Mouse (Mus musculus): ENCODE measurements at regions not wholly inside any gene's neighbourhood (a gene's known extent, or its start where the extent isn't known, plus 50 kb on each side); places are given as distances from the start of the nearest gene placed in this dataset.

DNA sequence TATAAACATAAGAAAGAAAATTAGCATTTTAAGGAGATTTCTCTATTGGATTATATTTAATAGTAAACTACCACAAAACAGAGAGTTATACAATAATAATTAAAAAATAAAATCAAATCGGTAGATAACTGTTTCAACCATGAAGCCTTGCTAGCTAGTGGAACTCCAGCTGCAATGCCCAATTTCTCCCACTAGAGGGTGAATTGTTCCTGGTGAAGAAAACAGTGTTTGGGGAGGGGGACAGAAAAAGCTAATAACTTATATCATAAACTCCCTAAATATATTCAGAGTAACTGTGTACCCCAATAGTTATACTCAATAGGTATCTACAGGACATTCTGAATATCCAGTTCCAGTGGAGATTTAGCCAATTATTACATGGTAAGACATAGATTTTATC, 694.0 kb upstream of the Adgra3 start:
- no peak for TF ChIP-seq POLR2A (IDR thresholded peaks at IDR 0.05; ENCODE audit: insufficient read depth, low read depth, low read length)
- TF ChIP-seq CTCF (IDR thresholded peaks at IDR 0.05; ENCODE audit: insufficient read depth, low read depth, low read length): no peak

DNA sequence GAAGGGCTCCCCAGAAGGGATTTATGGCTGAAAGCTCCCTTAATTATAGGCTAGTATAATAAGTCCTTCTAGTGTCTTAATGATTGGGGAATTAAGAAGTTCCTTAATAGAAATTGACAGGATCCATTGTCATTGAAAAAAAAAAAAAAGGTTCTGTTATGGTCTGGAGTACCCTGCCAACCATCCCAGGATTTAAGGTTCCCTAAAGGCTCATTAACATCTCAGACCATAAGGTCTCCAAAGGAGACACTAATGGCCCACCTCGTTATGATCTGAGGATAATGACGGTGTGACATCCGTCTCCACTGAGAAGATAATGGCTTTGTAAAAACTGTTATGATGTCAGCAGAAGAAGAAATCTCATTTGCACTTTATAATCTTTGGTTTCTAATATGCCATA, 692.6 kb upstream of the Adgra3 start:
- H3K4me1 ChIP-seq (ENCODE audit: control insufficient read depth, insufficient read depth, low read length): no peaks in the 10 kb centered on the region
- H3K4me3 ChIP-seq (ENCODE audit: insufficient read depth, low read depth, low read length): no peak overlapping the region
- no peak overlapping the region for H3K27ac ChIP-seq (ENCODE audit: insufficient read depth, low read depth, low read length)
- no peak for TF ChIP-seq POLR2A (IDR thresholded peaks at IDR 0.05; ENCODE audit: insufficient read depth, low read depth, low read length)
- no peak for TF ChIP-seq CTCF (IDR thresholded peaks at IDR 0.05; ENCODE audit: insufficient read depth, low read depth, low read length)
- WGBS: 45% methylated on average over 3 of the region's 3 CpGs

More for the DNA sequence above, 694.0 kb upstream of the Adgra3 start:
- H3K4me1 ChIP-seq (ENCODE audit: control insufficient read depth, insufficient read depth, low read length): no peaks in the 10 kb centered on the region
- no peak overlapping the region for H3K27ac ChIP-seq (ENCODE audit: insufficient read depth, low read depth, low read length)
- H3K4me3 ChIP-seq (ENCODE audit: insufficient read depth, low read depth, low read length): no peak overlapping the region
- 48% methylated on average over 1 of the region's 1 CpGs for WGBS

DNA sequence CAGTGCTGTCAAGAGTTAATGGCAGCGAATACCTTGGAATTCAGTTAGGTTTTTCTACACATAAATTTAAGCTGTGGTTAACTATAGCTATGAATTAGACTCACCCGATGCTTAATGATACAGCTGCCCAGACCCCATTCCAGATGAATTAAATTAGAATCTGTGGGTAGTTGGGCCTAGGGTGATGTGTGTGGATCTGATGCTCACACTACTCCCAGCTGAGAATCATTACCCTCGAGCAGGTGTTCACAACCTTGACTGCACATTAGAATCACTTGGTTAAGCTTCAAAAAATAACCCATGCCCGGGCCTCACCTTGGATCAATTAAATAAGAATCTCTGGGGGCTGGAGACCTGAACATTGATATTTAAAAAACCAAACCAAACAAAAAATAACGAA, 684.2 kb upstream of the Adgra3 start:
- no peak overlapping the region for H3K4me3 ChIP-seq (ENCODE audit: insufficient read depth, low read depth, low read length)
- WGBS: 73% methylated on average over 5 of the region's 5 CpGs
- TF ChIP-seq POLR2A (IDR thresholded peaks at IDR 0.05; ENCODE audit: insufficient read depth, low read depth, low read length) (no peak), CTCF (IDR thresholded peaks at IDR 0.05; ENCODE audit: insufficient read depth, low read depth, low read length) (no peak)
- H3K4me1 ChIP-seq (ENCODE audit: control insufficient read depth, insufficient read depth, low read length): no peaks in the 10 kb centered on the region
- no peak overlapping the region for H3K27ac ChIP-seq (ENCODE audit: insufficient read depth, low read depth, low read length)

DNA sequence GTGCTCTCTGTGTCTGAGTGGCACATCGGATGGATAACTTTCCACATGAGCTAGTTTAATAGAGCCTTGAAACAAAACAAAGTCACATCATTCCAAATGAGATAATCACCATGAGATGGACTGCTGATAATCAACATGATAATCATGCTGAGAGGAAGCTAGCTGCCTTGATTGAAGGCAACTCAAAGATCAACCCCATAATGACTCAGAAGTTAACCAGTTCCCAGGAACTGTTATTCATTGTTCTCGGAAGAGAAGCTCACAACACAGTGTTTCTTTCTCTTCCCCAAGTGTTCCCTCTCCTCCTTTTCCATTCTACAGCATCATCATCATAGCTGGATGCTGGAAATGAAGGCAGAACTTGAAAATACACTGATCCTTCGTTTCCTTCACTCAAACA, 674.9 kb upstream of the Adgra3 start:
- 66% methylated on average over 3 of the region's 3 CpGs for WGBS

DNA sequence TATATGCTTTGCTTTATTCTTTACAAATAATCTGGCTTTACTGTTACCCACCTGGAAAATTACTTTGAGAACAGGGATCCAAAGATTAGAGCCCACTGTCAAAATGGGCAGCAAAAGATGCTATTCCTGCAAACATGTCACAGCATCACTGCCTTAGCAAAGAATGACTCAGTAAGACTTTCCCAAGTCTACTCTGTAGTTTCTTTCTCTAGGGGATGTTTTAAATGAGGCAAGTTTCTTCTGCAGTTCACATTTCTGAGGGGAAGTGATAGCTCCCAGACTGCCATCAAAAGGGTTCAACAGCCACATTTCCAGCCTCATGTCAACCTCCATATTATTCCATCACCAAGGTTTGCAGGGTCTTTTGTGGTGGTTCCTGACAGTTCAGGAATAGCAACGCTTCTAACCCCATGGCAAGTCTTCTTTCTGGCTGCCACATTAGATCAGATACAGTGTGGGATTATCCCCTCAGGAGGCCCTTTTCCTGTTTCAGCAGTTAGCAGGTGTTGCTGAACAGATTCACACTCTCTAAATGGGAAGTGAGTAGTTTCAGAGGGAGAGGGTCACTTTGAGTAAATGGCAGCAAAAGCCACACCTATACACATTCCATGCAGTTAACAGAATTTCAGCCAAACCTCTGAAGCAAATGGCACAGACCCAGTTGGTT, 669.7 kb upstream of the Adgra3 start:
- H3K4me1 ChIP-seq (ENCODE audit: control insufficient read depth, insufficient read depth, low read length): no peaks in the 10 kb centered on the region
- no peak overlapping the region for H3K4me3 ChIP-seq (ENCODE audit: insufficient read depth, low read depth, low read length)
- no peak for TF ChIP-seq POLR2A (IDR thresholded peaks at IDR 0.05; ENCODE audit: insufficient read depth, low read depth, low read length)
- no peak for TF ChIP-seq CTCF (IDR thresholded peaks at IDR 0.05; ENCODE audit: insufficient read depth, low read depth, low read length)
- no peak overlapping the region for H3K27ac ChIP-seq (ENCODE audit: insufficient read depth, low read depth, low read length)
- 45% methylated on average over 1 of the region's 1 CpGs for WGBS

More for the DNA sequence above, 674.9 kb upstream of the Adgra3 start:
- TF ChIP-seq CTCF (IDR thresholded peaks at IDR 0.05; ENCODE audit: insufficient read depth, low read depth, low read length) (no peak), POLR2A (IDR thresholded peaks at IDR 0.05; ENCODE audit: insufficient read depth, low read depth, low read length) (no peak)
- Histone ChIP-seq H3K27ac (ENCODE audit: insufficient read depth, low read depth, low read length) (no peak overlapping the region), H3K4me1 (ENCODE audit: control insufficient read depth, insufficient read depth, low read length) (no peaks in the 10 kb centered on the region), H3K4me3 (ENCODE audit: insufficient read depth, low read depth, low read length) (no peak overlapping the region)

DNA sequence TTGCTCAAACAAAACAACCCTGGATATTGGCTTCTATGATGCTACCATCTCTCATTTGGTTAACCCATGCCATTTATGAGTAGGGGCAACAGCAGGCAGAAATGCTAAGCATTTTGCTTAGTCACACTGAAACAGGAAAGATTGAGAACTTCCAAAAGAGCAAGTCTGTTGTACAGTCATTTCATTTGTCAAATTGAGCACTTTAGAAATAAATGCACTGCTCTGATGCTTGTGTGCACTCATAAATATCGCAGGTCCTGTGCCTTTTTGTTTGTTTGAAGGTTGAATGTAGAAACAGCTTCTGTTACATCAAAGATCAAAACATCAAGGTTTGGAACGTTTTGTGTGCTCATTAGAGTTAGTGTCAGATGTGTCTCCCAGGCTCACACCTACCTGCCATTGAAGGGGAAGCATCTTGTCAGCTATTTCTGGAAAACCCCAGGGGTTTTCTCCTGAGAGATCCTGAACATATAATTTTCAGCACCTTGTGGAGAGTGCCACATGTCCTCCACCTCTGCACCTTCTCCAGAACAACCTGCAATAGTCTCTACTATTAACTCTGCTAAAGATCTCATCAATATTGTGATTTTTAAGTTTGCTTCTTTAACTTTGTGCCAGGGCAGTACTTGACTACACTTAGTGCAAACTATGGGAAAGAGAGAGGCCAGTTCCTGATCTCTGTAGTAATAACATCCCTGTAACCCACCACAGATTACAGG, 648.3 kb upstream of the Adgra3 start:
- Histone ChIP-seq H3K27ac (ENCODE audit: insufficient read depth, low read depth, low read length) (no peak overlapping the region), H3K4me3 (ENCODE audit: insufficient read depth, low read depth, low read length) (no peak overlapping the region), H3K4me1 (ENCODE audit: control insufficient read depth, insufficient read depth, low read length) (no peaks in the 10 kb centered on the region)
- TF ChIP-seq CTCF (IDR thresholded peaks at IDR 0.05; ENCODE audit: insufficient read depth, low read depth, low read length) (no peak), POLR2A (IDR thresholded peaks at IDR 0.05; ENCODE audit: insufficient read depth, low read depth, low read length) (no peak)
- WGBS: 64% methylated on average over 2 of the region's 2 CpGs

DNA sequence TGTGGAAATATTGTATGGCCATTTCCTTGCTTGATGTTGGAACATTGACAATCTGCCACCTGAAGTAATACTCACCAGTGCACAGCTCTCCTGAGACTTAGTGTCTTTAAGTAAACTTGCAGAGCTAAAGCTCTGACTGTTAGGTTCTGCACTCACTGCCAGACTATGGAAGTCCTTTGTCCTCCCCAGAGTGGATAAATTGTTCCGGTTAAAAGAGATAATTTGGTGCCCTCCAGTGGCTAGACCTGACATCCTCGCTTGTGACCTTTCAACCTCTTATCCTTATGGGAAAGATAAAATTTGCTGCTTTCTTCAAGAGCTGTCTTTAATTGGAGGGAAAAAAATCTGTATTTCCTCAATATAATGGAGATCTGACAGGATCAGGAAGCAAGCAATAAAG, 639.3 kb upstream of the Adgra3 start:
- H3K4me3 ChIP-seq (ENCODE audit: insufficient read depth, low read depth, low read length): no peak overlapping the region
- WGBS: 42% methylated on average over 2 of the region's 2 CpGs
- H3K27ac ChIP-seq (ENCODE audit: insufficient read depth, low read depth, low read length): no peak overlapping the region
- H3K4me1 ChIP-seq (ENCODE audit: control insufficient read depth, insufficient read depth, low read length): no peaks in the 10 kb centered on the region
- TF ChIP-seq CTCF (IDR thresholded peaks at IDR 0.05; ENCODE audit: insufficient read depth, low read depth, low read length): no peak
- no peak for TF ChIP-seq POLR2A (IDR thresholded peaks at IDR 0.05; ENCODE audit: insufficient read depth, low read depth, low read length)

DNA sequence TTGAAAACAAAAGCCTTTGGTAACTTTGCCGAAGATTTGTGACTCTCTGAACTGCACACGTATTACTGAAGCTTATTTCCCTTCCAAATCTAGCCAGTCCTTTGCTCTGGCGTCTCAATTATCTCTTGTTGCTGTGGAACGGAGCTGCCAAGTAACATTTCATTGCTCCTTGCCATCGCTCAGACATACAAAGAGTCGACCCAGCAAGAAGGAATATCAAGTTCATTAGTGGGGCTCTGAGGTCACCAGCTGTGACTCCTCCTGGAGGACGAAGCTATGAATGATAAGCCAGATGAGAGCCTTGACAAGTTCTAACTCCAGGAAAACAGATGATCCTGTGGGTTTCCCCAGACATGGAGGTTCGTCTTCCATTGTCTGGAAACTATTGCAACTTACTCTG, 638.8 kb upstream of the Adgra3 start:
- 27% methylated on average over 8 of the region's 8 CpGs for WGBS
- TF ChIP-seq CTCF (IDR thresholded peaks at IDR 0.05; ENCODE audit: insufficient read depth, low read depth, low read length): no peak
- TF ChIP-seq POLR2A (IDR thresholded peaks at IDR 0.05; ENCODE audit: insufficient read depth, low read depth, low read length): no peak

DNA sequence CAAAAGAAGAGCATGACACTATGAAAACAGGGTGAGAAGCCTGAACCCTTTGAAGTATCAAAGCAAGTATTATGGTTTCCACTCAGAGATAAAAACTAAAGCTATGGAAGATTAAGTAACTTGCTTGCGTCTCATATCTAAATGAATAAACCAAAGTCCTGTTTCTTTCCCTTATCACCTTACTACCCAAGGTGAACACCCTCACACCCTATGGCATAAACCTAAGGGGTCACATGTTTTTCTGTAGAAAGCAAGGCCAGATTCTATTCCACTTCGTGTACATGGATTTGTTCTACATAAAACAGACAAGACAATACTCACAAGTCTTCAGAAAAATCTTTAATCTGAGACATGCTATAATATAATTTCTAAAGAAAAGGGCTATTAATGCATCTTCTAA, 629.6 kb upstream of the Adgra3 start:
- 84% methylated on average over 2 of the region's 2 CpGs for WGBS
- TF ChIP-seq CTCF (IDR thresholded peaks at IDR 0.05; ENCODE audit: insufficient read depth, low read depth, low read length) (no peak), POLR2A (IDR thresholded peaks at IDR 0.05; ENCODE audit: insufficient read depth, low read depth, low read length) (no peak)
- no peaks in the 10 kb centered on the region for H3K4me1 ChIP-seq (ENCODE audit: control insufficient read depth, insufficient read depth, low read length)
- no peak overlapping the region for H3K27ac ChIP-seq (ENCODE audit: insufficient read depth, low read depth, low read length)
- H3K4me3 ChIP-seq (ENCODE audit: insufficient read depth, low read depth, low read length): no peak overlapping the region

More for the DNA sequence above, 638.8 kb upstream of the Adgra3 start:
- Histone ChIP-seq H3K4me3 (ENCODE audit: insufficient read depth, low read depth, low read length) (no peak overlapping the region), H3K4me1 (ENCODE audit: control insufficient read depth, insufficient read depth, low read length) (no peaks in the 10 kb centered on the region), H3K27ac (ENCODE audit: insufficient read depth, low read depth, low read length) (no peak overlapping the region)

Data from olfactory bulb, adult 2 months (tissue).